Mouse (Mus musculus): ENCODE measurements at regions not wholly inside any gene's neighbourhood (a gene's known extent, or its start where the extent isn't known, plus 50 kb on each side); places are given as distances from the start of the nearest gene placed in this dataset.

- no peak overlapping the region for H3K4me3 ChIP-seq
- H3K36me3 ChIP-seq: no peaks in the 10 kb centered on the region
- ATAC-seq (ENCODE audit: low FRiP score, low read depth): no peak
- H3K27me3 ChIP-seq: no peaks in the 10 kb centered on the region
- 69% methylated on average over 1 of the region's 1 CpGs for WGBS
- H3K4me2 ChIP-seq (replicated peaks): no peak overlapping the region
- no peak overlapping the region for H3K9ac ChIP-seq (replicated peaks)
- H3K4me1 ChIP-seq: no peaks in the 10 kb centered on the region
- H3K9me3 ChIP-seq: no peaks in the 10 kb centered on the region
- no peak overlapping the region for H3K27ac ChIP-seq (replicated peaks)
Measured at GRCm38 (mm10) chr11:43952151-43952550, 51.1 kb upstream of the Adra1b start.

GRCm38 (mm10) chr11:43958241-43958975, 57.4 kb upstream of the Adra1b start:
- no peak overlapping the region for H3K4me2 ChIP-seq (replicated peaks)
- no peak overlapping the region for H3K4me3 ChIP-seq
- H3K36me3 ChIP-seq: no peaks in the 10 kb centered on the region
- ATAC-seq (ENCODE audit: low FRiP score, low read depth): no peak
- no peak overlapping the region for H3K9ac ChIP-seq (replicated peaks)
- no peaks in the 10 kb centered on the region for H3K9me3 ChIP-seq
- no peaks in the 10 kb centered on the region for H3K4me1 ChIP-seq
- no peak overlapping the region for H3K27ac ChIP-seq (replicated peaks)
- no peaks in the 10 kb centered on the region for H3K27me3 ChIP-seq
- 45% methylated on average over 3 of the region's 3 CpGs for WGBS

GRCm38 (mm10) chr11:43958976-43959315, 57.9 kb upstream of the Adra1b start:
- no peaks in the 10 kb centered on the region for H3K9me3 ChIP-seq
- ATAC-seq (ENCODE audit: low FRiP score, low read depth): no peak
- 61% methylated on average over 2 of the region's 2 CpGs for WGBS
- no peaks in the 10 kb centered on the region for H3K36me3 ChIP-seq
- no peaks in the 10 kb centered on the region for H3K4me1 ChIP-seq
- no peak overlapping the region for H3K9ac ChIP-seq (replicated peaks)
- no peak overlapping the region for H3K27ac ChIP-seq (replicated peaks)
- no peaks in the 10 kb centered on the region for H3K27me3 ChIP-seq
- H3K4me3 ChIP-seq: no peak overlapping the region
- H3K4me2 ChIP-seq (replicated peaks): no peak overlapping the region

- Histone ChIP-seq H3K27me3 (no peaks in the 10 kb centered on the region), H3K9ac (replicated peaks) (no peak overlapping the region), H3K4me3 (no peak overlapping the region), H3K9me3 (no peaks in the 10 kb centered on the region), H3K4me1 (no peaks in the 10 kb centered on the region), H3K36me3 (no peaks in the 10 kb centered on the region), H3K27ac (replicated peaks) (no peak overlapping the region), H3K4me2 (replicated peaks) (no peak overlapping the region)
- ATAC-seq (ENCODE audit: low FRiP score, low read depth): no peak
- 61% methylated on average over 5 of the region's 5 CpGs for WGBS
Measured at GRCm38 (mm10) chr11:43960348-43961105, 59.5 kb upstream of the Adra1b start.

- no peak overlapping the region for H3K27ac ChIP-seq (replicated peaks)
- no peaks in the 10 kb centered on the region for H3K4me1 ChIP-seq
- no peak overlapping the region for H3K4me2 ChIP-seq (replicated peaks)
- no peaks in the 10 kb centered on the region for H3K9me3 ChIP-seq
- no peak overlapping the region for H3K4me3 ChIP-seq
- ATAC-seq (ENCODE audit: low FRiP score, low read depth): no peak
- no peak overlapping the region for H3K9ac ChIP-seq (replicated peaks)
- no peaks in the 10 kb centered on the region for H3K27me3 ChIP-seq
- 87% methylated on average over 6 of the region's 6 CpGs for WGBS
- no peaks in the 10 kb centered on the region for H3K36me3 ChIP-seq
Measured at GRCm38 (mm10) chr11:43961398-43962070, 60.5 kb upstream of the Adra1b start.

GRCm38 (mm10) chr11:43967764-43968163, 66.8 kb upstream of the Adra1b start:
- Histone ChIP-seq H3K9me3 (no peaks in the 10 kb centered on the region), H3K27ac (replicated peaks) (no peak overlapping the region), H3K4me1 (no peaks in the 10 kb centered on the region), H3K36me3 (no peaks in the 10 kb centered on the region), H3K4me3 (no peak overlapping the region), H3K9ac (replicated peaks) (no peak overlapping the region), H3K27me3 (no peaks in the 10 kb centered on the region), H3K4me2 (replicated peaks) (no peak overlapping the region)
- WGBS: 88% methylated on average over 1 of the region's 1 CpGs
- no peak for ATAC-seq (ENCODE audit: low FRiP score, low read depth)

GRCm38 (mm10) chr11:43971886-43972285, 70.9 kb upstream of the Adra1b start:
- Histone ChIP-seq H3K4me2 (replicated peaks) (no peak overlapping the region), H3K4me1 (no peaks in the 10 kb centered on the region), H3K9me3 (no peaks in the 10 kb centered on the region), H3K36me3 (no peaks in the 10 kb centered on the region), H3K27me3 (no peaks in the 10 kb centered on the region), H3K4me3 (no peak overlapping the region), H3K9ac (replicated peaks) (no peak overlapping the region), H3K27ac (replicated peaks) (no peak overlapping the region)
- ATAC-seq (ENCODE audit: low FRiP score, low read depth): no peak
- 65% methylated on average over 3 of the region's 3 CpGs for WGBS

GRCm38 (mm10) chr11:43976024-43976423, 75.0 kb upstream of the Adra1b start:
- Histone ChIP-seq H3K27me3 (no peaks in the 10 kb centered on the region), H3K4me1 (no peaks in the 10 kb centered on the region), H3K9ac (replicated peaks) (no peak overlapping the region), H3K4me3 (no peak overlapping the region), H3K36me3 (no peaks in the 10 kb centered on the region), H3K9me3 (no peaks in the 10 kb centered on the region), H3K27ac (replicated peaks) (no peak overlapping the region), H3K4me2 (replicated peaks) (no peak overlapping the region)
- no peak for ATAC-seq (ENCODE audit: low FRiP score, low read depth)
- 55% methylated on average over 4 of the region's 4 CpGs for WGBS

GRCm38 (mm10) chr11:43979406-43979805, 78.4 kb upstream of the Adra1b start:
- no peaks in the 10 kb centered on the region for H3K27me3 ChIP-seq
- H3K9me3 ChIP-seq: no peaks in the 10 kb centered on the region
- H3K27ac ChIP-seq (replicated peaks): no peak overlapping the region
- no peaks in the 10 kb centered on the region for H3K4me1 ChIP-seq
- no peak overlapping the region for H3K4me2 ChIP-seq (replicated peaks)
- H3K36me3 ChIP-seq: no peaks in the 10 kb centered on the region
- no peak overlapping the region for H3K9ac ChIP-seq (replicated peaks)
- 47% methylated on average over 7 of the region's 7 CpGs for WGBS
- no peak for ATAC-seq (ENCODE audit: low FRiP score, low read depth)
- H3K4me3 ChIP-seq: no peak overlapping the region

GRCm38 (mm10) chr11:43980444-43980843, 79.4 kb upstream of the Adra1b start:
- no peaks in the 10 kb centered on the region for H3K4me1 ChIP-seq
- H3K27me3 ChIP-seq: no peaks in the 10 kb centered on the region
- H3K4me2 ChIP-seq (replicated peaks): no peak overlapping the region
- H3K27ac ChIP-seq (replicated peaks): no peak overlapping the region
- no peak for ATAC-seq (ENCODE audit: low FRiP score, low read depth)
- H3K36me3 ChIP-seq: no peaks in the 10 kb centered on the region
- H3K9ac ChIP-seq (replicated peaks): no peak overlapping the region
- H3K4me3 ChIP-seq: no peak overlapping the region
- 89% methylated on average over 4 of the region's 4 CpGs for WGBS
- no peaks in the 10 kb centered on the region for H3K9me3 ChIP-seq

- H3K4me3 ChIP-seq: no peak overlapping the region
- no peak for ATAC-seq (ENCODE audit: low FRiP score, low read depth)
Measured at GRCm38 (mm10) chr11:43989911-43990430, 89.0 kb upstream of the Adra1b start.

GRCm38 (mm10) chr11:43992011-43992471, 91.0 kb upstream of the Adra1b start:
- no peaks in the 10 kb centered on the region for H3K27me3 ChIP-seq
- H3K36me3 ChIP-seq: no peaks in the 10 kb centered on the region
- no peaks in the 10 kb centered on the region for H3K4me1 ChIP-seq
- H3K4me3 ChIP-seq: no peak overlapping the region
- no peak for ATAC-seq (ENCODE audit: low FRiP score, low read depth)
- H3K4me2 ChIP-seq (replicated peaks): no peak overlapping the region
- H3K9me3 ChIP-seq: no peaks in the 10 kb centered on the region
- H3K27ac ChIP-seq (replicated peaks): no peak overlapping the region
- no peak overlapping the region for H3K9ac ChIP-seq (replicated peaks)
- WGBS: 82% methylated on average over 6 of the region's 6 CpGs

More at GRCm38 (mm10) chr11:43989911-43990430, 89.0 kb upstream of the Adra1b start:
- no peaks in the 10 kb centered on the region for H3K4me1 ChIP-seq
- no peak overlapping the region for H3K9ac ChIP-seq (replicated peaks)
- no peaks in the 10 kb centered on the region for H3K9me3 ChIP-seq
- no peaks in the 10 kb centered on the region for H3K27me3 ChIP-seq
- H3K4me2 ChIP-seq (replicated peaks): no peak overlapping the region
- 96% methylated on average over 1 of the region's 1 CpGs for WGBS
- no peaks in the 10 kb centered on the region for H3K36me3 ChIP-seq
- H3K27ac ChIP-seq (replicated peaks): no peak overlapping the region
